ENCODE assay signal across 12 mouse cellular contexts in the genomic region with DNA sequence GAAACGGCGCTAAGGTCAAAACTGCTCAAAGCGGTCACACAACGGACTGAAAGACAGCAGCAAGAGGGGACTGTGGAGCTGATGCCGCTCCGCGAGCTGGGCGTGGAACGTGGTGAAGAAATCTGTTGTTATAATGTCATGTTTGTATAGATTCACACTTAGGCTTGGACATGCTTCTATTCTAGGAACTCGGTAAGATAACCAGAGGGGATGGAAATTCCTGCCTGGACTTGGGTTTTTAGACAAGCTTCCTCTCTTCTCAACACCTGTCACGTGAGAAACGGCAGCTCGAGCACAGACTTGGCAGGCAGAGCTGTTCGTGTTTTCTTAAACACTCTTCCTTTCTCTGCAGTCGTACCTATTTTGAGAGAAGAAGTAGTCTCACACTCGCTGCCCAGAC.
DNase-seq lines count a peak whose midpoint lies in the region; ATAC-seq lines count a peak whose summit lies in the region.
"Had no signal": no experiment of that assay in that cellular context is flagged by ENCODE, and none has a peak within 500 bp of the region (broad histone marks: within the 10 kb centered on the region; RNA-seq: fewer than 3 reads in every experiment).

No protein-coding gene starts in this region.

- no peak overlapping the region for H3K9ac ChIP-seq in embryonic facial prominence, embryonic 14.5 days (ENCODE audit: low read depth, low read length)
- peak overlapping the region; percentile 62 for H3K9ac ChIP-seq in heart, embryonic 14.5 days (ENCODE audit: low read length)

- 68% methylated on average over 16 of the region's 16 CpGs for WGBS in embryonic facial prominence, embryonic 14.5 days
- WGBS in embryonic facial prominence, embryonic 10.5 days: 85% methylated on average over 16 of the region's 16 CpGs
- WGBS in heart, embryonic 14.5 days: 6% methylated on average over 16 of the region's 16 CpGs

- no peak for ATAC-seq in embryonic facial prominence, embryonic 14.5 days (ENCODE audit: low read depth)
- ATAC-seq in heart, embryonic 14.5 days (ENCODE audit: insufficient number of reproducible peaks, insufficient read depth, low FRiP score, low read depth): peak; percentile 83

- no peak overlapping the region for H3K27ac ChIP-seq in embryonic facial prominence, embryonic 14.5 days (replicated peaks; ENCODE audit: low read depth, low read length)
- H3K27ac ChIP-seq in embryonic facial prominence, embryonic 10.5 days (replicated peaks): no peak overlapping the region
- H3K27ac ChIP-seq in heart, embryonic 14.5 days (replicated peaks in 1 of 2; ENCODE audit: control insufficient read depth in 1 of 2, insufficient read depth in 1 of 2, low read depth in 2 of 2, low read length in 2 of 2): peak overlapping the region; percentile 93 to 96

- peak; percentile 60 for DNase-seq in embryonic facial prominence, embryonic 14.5 days (ENCODE audit: low spot score)
- no peak for DNase-seq in embryonic facial prominence, embryonic 10.5 days (ENCODE audit: low spot score)
- peak; percentile 18 to 26 for DNase-seq in lung, adult 18-20 months
- DNase-seq in lung, postnatal 14 days: no peak
- DNase-seq in lung, postnatal 25 days (ENCODE audit: low spot score): peak; percentile 20
- no peak for DNase-seq in kidney, adult 8-10 months
- no peak for DNase-seq in adrenal gland, adult (ENCODE audit: inconsistent age in 2 of 2, low spot score in 1 of 2)
- DNase-seq: cerebellum, adult 9-10 months; gastrocnemius, postnatal 25 days; kidney, postnatal 36 days had no signal

- H3K4me2 ChIP-seq in embryonic facial prominence, embryonic 14.5 days (ENCODE audit: low read depth, low read length): no peak overlapping the region
- H3K4me2 ChIP-seq in heart, embryonic 14.5 days (ENCODE audit: low read length): peak overlapping the region; percentile 66

- H3K27me3 ChIP-seq in embryonic facial prominence, embryonic 14.5 days (replicated peaks; ENCODE audit: control insufficient read depth, insufficient read depth, low read length): no peaks in the 10 kb centered on the region
- no peaks in the 10 kb centered on the region for H3K27me3 ChIP-seq in embryonic facial prominence, embryonic 10.5 days (replicated peaks; ENCODE audit: low read depth, poor library complexity, severe bottlenecking)
- no peaks in the 10 kb centered on the region for H3K27me3 ChIP-seq in heart, embryonic 14.5 days (ENCODE audit: control insufficient read depth, insufficient read depth, low read length)

- no peaks in the 10 kb centered on the region for H3K36me3 ChIP-seq in embryonic facial prominence, embryonic 14.5 days (ENCODE audit: control insufficient read depth, insufficient read depth, low read length)
- H3K36me3 ChIP-seq in embryonic facial prominence, embryonic 10.5 days (replicated peaks): no peaks in the 10 kb centered on the region
- no peaks in the 10 kb centered on the region for H3K36me3 ChIP-seq in heart, embryonic 14.5 days (ENCODE audit: control insufficient read depth, insufficient read depth, low read length)

- H3K9me3 ChIP-seq in embryonic facial prominence, embryonic 14.5 days (ENCODE audit: control insufficient read depth, low read length): no peaks in the 10 kb centered on the region
- no peaks in the 10 kb centered on the region for H3K9me3 ChIP-seq in embryonic facial prominence, embryonic 10.5 days
- no peaks in the 10 kb centered on the region for H3K9me3 ChIP-seq in heart, embryonic 14.5 days (ENCODE audit: control insufficient read depth, low read length)

- no peak overlapping the region for H3K4me3 ChIP-seq in embryonic facial prominence, embryonic 14.5 days (ENCODE audit: low read depth, low read length)
- H3K4me3 ChIP-seq in embryonic facial prominence, embryonic 10.5 days: no peak overlapping the region
- H3K4me3 ChIP-seq in heart, embryonic 14.5 days (ENCODE audit: control insufficient read depth in 1 of 2, insufficient read depth in 1 of 2, low read depth in 1 of 2, low read length in 2 of 2): peak overlapping the region; percentile 34 to 35
- H3K4me3 ChIP-seq: myocyte had no signal

- no peaks in the 10 kb centered on the region for H3K4me1 ChIP-seq in embryonic facial prominence, embryonic 14.5 days (ENCODE audit: control insufficient read depth, insufficient read depth, low read length)
- H3K4me1 ChIP-seq in embryonic facial prominence, embryonic 10.5 days: no peaks in the 10 kb centered on the region
- H3K4me1 ChIP-seq in heart, embryonic 14.5 days (ENCODE audit: control insufficient read depth in 2 of 2, insufficient read depth in 2 of 2, low read length in 2 of 2): peaks cover 2 to 9% of the 10 kb centered on the region in 2 experiments; a peak in 2 of 4 replicates

Comparison
In these comparisons a context has a peak if more than half of its experiments do, and no peak if none do; other contexts are left out.
1. DNase-seq: peak in embryonic facial prominence, embryonic 14.5 days (single experiment), lung, adult 18-20 months (2 of 2) and lung, postnatal 25 days (single experiment); none in embryonic facial prominence, embryonic 10.5 days (single experiment), lung, postnatal 14 days (single experiment), kidney, adult 8-10 months (0 of 2) and adrenal gland, adult (0 of 2).
2. H3K27ac ChIP-seq: peak in heart, embryonic 14.5 days (2 of 2); none in embryonic facial prominence, embryonic 14.5 days (single experiment) and embryonic facial prominence, embryonic 10.5 days (single experiment).
3. H3K4me3 ChIP-seq: peak in heart, embryonic 14.5 days (2 of 2); none in embryonic facial prominence, embryonic 14.5 days (single experiment) and embryonic facial prominence, embryonic 10.5 days (single experiment).